Mouse (Mus musculus): ENCODE measurements around the gene P2ry12. TPM values are rescaled to one million over a fixed set of nuclear protein-coding genes. Genes with fewer than 3 reads are reported as not detected.

P2ry12 gene
- 0.14 and 1.3 TPM in 2 replicates for polyA plus RNA-seq (2012; ENCODE audit: low replicate concordance)

DNA sequence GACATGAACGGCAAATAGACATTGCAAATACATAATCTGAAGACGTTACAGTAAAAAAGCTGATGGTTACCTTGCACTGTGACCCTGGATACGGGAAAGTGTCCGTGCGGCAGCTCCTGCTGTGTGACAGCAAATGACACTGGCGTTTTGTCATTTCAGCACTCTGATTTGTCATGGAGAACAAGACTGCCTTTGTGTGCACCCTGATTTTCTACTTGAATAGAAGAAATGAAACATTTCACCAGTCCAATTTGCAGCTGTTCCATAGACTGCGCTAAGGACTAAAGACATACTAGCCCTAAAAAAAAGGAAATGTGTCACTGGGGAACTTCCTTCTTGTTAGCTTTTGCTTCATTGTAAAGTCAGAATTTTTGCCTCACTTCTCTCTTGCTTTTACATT lies at the start of gene P2ry12:
Gene P2ry12 (minus strand): TSS at position 168 of the 400 bp plus-strand sequence.

GRCm38 (mm10) chr3:59210727-59211126 lies 51.9 kb downstream of the P2ry12 start, which contains the start of gene P2ry13:
P2ry13 (minus strand) TSS chr3:59210882.

GRCm38 (mm10) chr3:59194938-59195337 lies 67.7 kb downstream of the P2ry12 start, which contains the start of gene Gpr87:
Gpr87 (minus strand) TSS chr3:59195104.

Other genes starting within 250 kb of the P2ry12 start
- gene Gpr171, start 161.1 kb downstream of the P2ry12 start, polyA plus RNA-seq (2012; ENCODE audit: low replicate concordance) = 4.1 and 10.1 TPM in 2 replicates
- 0.19 and 1.4 TPM in 2 replicates for gene P2ry14, start 109.3 kb downstream of the P2ry12 start, polyA plus RNA-seq (2012; ENCODE audit: low replicate concordance)
- not detected in 2 replicates for gene Gpr87, start 67.8 kb downstream of the P2ry12 start, polyA plus RNA-seq (2012; ENCODE audit: low replicate concordance)
- 0.16 and 0.38 TPM in 2 replicates for gene P2ry13, start 52.0 kb downstream of the P2ry12 start, polyA plus RNA-seq (2012; ENCODE audit: low replicate concordance)
- 0.02 TPM in 2 replicates for gene Igsf10, start 81.5 kb upstream of the P2ry12 start, polyA plus RNA-seq (2012; ENCODE audit: low replicate concordance)

Data from leukemia stem cell, adult 10-12 weeks (primary cell).